Mouse (Mus musculus): Measurements from ENCODE around the gene Cd3e. TPM values are rescaled to one million over a fixed set of nuclear protein-coding genes. Genes with fewer than 3 reads are reported as not detected.
"Not testable (repeated sequence)": the region's sequence is repeated elsewhere in the genome, so short reads cannot be mapped to it uniquely, and the experiment has no call there.

Cd3e gene
- polyA plus RNA-seq, 1 experiment from 2014 or later = not detected

DNA sequence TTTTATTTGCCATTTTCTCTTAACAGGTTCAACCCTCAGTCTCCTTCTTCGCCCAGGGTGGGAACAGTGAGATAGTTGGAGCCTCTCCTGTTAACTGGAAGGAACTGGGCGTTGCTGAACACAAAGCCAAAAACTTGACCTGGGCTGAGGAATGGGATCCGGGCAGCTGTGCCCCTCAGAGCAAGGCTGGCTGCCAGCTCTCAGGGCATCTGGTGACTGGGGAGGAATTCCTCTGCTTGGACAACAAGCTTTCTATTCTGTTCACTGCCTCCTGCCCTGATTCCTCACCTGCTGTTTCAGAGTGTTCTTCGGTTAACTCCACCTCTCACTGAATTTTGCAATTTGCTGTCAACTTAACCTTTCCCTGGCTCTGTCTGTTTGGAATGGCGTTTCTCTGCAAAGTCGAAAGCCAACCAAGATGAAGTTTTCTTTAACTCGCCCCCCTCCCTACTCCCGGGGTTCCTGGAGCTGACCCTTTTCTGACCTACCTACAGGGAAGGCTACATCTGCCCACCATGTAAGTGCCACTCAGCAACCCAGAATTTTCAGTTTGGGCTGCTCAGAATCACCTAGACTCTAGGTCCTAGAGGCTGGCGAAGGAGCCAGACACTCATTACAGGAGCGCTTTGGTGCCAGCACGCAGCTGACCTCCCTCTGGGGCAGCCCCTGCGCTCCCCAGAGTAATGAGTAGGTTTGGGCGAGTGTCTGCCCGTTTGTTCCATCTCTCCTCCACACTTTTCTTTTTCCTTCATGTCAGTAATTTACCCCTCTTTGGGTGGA is 30.8 kb upstream of the Cd3e start:
- DNase-seq = no peak
- H3K9ac ChIP-seq = 0 out of 2 replicates have a peak overlapping the region, but pooled peaks have one; percentile 17
- peaks cover 11% of the 10 kb centered on the region for H3K4me1 ChIP-seq (replicated peaks)
- H3K27ac ChIP-seq = peak overlapping the region; percentile 78
- no peaks in the 10 kb centered on the region for H3K9me3 ChIP-seq (replicated peaks)
- ATAC-seq (ENCODE audit: low read depth) = no peak
- H3K4me3 ChIP-seq (replicated peaks) = peak overlapping the region; percentile 9
- WGBS (ENCODE audit: insufficient replicate concordance) = 13% methylated on average over 14 of the region's 14 CpGs
- H3K36me3 ChIP-seq = no peaks in the 10 kb centered on the region
- H3K4me2 ChIP-seq = peak overlapping the region; percentile 48
- H3K27me3 ChIP-seq = peaks cover 78% of the 10 kb centered on the region

GRCm38 (mm10) chr9:45039499-45039898 is 30.1 kb upstream of the Cd3e start, which contains the start of gene Mpzl2:
TSS of gene Mpzl2 (plus strand) at chr9:45039799.
- Histone ChIP-seq H3K9me3 (replicated peaks) (no peaks in the 10 kb centered on the region), H3K9ac (0 out of 2 replicates have a peak within 1 kb of the TSS, but pooled peaks have one; percentile 17), H3K4me2 (peak within 1 kb of the TSS; percentile 48), H3K4me1 (replicated peaks) (peaks cover 11% of the 10 kb centered on the region), H3K4me3 (replicated peaks) (peak within 1 kb of the TSS; percentile 9), H3K27me3 (peaks cover 75% of the 10 kb centered on the region), H3K27ac (peak within 1 kb of the TSS; percentile 78), H3K36me3 (no peaks in the 10 kb centered on the region)
- DNase-seq (no peak), ATAC-seq (ENCODE audit: low read depth) (no peak)
- WGBS (ENCODE audit: insufficient replicate concordance) = 48% methylated on average over 5 of the region's 5 CpGs

DNA sequence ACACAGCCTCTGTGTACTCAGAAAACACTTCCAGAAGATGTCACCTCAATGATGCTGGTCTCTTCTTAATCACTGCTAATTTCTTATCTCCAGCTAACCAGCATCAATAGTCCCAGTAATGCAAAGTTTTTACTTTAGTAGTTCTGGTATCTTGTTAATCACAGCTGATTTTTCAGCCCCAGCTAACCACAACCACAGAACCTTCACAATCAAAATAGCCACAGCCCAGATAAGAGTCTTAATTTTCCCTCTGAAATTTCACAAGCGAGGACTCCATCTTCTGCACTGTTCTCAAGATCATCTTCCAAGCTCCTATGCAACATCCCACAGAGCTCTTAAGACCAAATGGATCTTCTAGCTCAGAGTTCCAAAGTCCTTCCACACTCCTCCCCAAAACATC is 28.4 kb upstream of the Cd3e start:
- Histone ChIP-seq H3K4me1 (replicated peaks) (peaks cover 11% of the 10 kb centered on the region), H3K27me3 (peaks cover 58% of the 10 kb centered on the region)
- H3K9me3 ChIP-seq (replicated peaks); H3K9ac ChIP-seq; DNase-seq; ATAC-seq (ENCODE audit: low read depth); H3K36me3 ChIP-seq; H3K27ac ChIP-seq; H3K4me3 ChIP-seq (replicated peaks); H3K4me2 ChIP-seq: not testable (repeated sequence)
- 45% methylated on average over 1 of the region's 1 CpGs for WGBS (ENCODE audit: insufficient replicate concordance)

GRCm38 (mm10) chr9:45034526-45034925 is 25.1 kb upstream of the Cd3e start:
- Histone ChIP-seq H3K4me1 (replicated peaks) (no peaks in the 10 kb centered on the region), H3K27me3 (peaks cover 37% of the 10 kb centered on the region), H3K9ac (no peak overlapping the region), H3K27ac (no peak overlapping the region), H3K4me3 (replicated peaks) (no peak overlapping the region), H3K9me3 (replicated peaks) (no peaks in the 10 kb centered on the region), H3K36me3 (no peaks in the 10 kb centered on the region), H3K4me2 (no peak overlapping the region)
- 56% methylated on average over 3 of the region's 3 CpGs for WGBS (ENCODE audit: insufficient replicate concordance)
- no peak for ATAC-seq (ENCODE audit: low read depth)
- no peak for DNase-seq

- H3K9me3 ChIP-seq (replicated peaks) = no peaks in the 10 kb centered on the region
- H3K27me3 ChIP-seq = peaks cover 27% of the 10 kb centered on the region
- ATAC-seq (ENCODE audit: low read depth) (no peak), DNase-seq (no peak)
- no peaks in the 10 kb centered on the region for H3K36me3 ChIP-seq
- no peak overlapping the region for H3K9ac ChIP-seq
- no peaks in the 10 kb centered on the region for H3K4me1 ChIP-seq (replicated peaks)
- H3K27ac ChIP-seq = no peak overlapping the region
- 40% methylated on average over 2 of the region's 2 CpGs for WGBS (ENCODE audit: insufficient replicate concordance)
- no peak overlapping the region for H3K4me3 ChIP-seq (replicated peaks)
- no peak overlapping the region for H3K4me2 ChIP-seq
Measured at GRCm38 (mm10) chr9:45032261-45032660, 22.8 kb upstream of the Cd3e start.

DNA sequence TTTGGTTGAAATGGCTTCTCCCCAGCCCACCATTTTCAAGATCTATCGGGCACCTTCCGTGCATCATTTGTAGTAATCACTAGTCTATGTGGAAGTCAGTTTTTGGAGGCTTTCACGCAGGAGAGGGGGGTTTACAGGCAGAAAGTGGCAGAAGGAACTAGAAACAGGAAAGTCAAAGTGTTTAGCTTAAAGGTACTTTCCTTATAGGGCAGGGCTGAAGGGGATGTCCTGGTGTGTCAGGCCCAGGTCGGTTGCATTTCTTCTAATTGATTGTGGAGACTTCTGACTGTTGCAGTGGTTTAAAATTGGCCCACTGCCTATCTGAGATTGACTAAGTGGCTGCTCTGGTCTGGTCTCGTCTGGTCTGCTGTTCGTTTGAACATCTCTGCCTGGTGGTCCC is 20.9 kb upstream of the Cd3e start:
- H3K9me3 ChIP-seq (replicated peaks) = no peaks in the 10 kb centered on the region
- no peak for DNase-seq
- no peak overlapping the region for H3K9ac ChIP-seq
- ATAC-seq (ENCODE audit: low read depth) = no peak
- H3K4me2 ChIP-seq = no peak overlapping the region
- no peaks in the 10 kb centered on the region for H3K4me1 ChIP-seq (replicated peaks)
- 49% methylated on average over 6 of the region's 6 CpGs for WGBS (ENCODE audit: insufficient replicate concordance)
- H3K36me3 ChIP-seq = no peaks in the 10 kb centered on the region
- H3K27me3 ChIP-seq = peaks cover 34% of the 10 kb centered on the region
- no peak overlapping the region for H3K27ac ChIP-seq
- H3K4me3 ChIP-seq (replicated peaks) = no peak overlapping the region

- WGBS (ENCODE audit: insufficient replicate concordance) = 45% methylated on average over 8 of the region's 8 CpGs
- H3K9ac ChIP-seq = no peak overlapping the region
- H3K9me3 ChIP-seq (replicated peaks) = no peaks in the 10 kb centered on the region
- H3K4me2 ChIP-seq = no peak overlapping the region
- no peaks in the 10 kb centered on the region for H3K4me1 ChIP-seq (replicated peaks)
- no peak for DNase-seq
- no peak overlapping the region for H3K4me3 ChIP-seq (replicated peaks)
- no peak for ATAC-seq (ENCODE audit: low read depth)
- no peak overlapping the region for H3K27ac ChIP-seq
- H3K27me3 ChIP-seq = peaks cover 37% of the 10 kb centered on the region
- no peaks in the 10 kb centered on the region for H3K36me3 ChIP-seq
Measured at GRCm38 (mm10) chr9:45027376-45027775, 17.9 kb upstream of the Cd3e start.

DNA sequence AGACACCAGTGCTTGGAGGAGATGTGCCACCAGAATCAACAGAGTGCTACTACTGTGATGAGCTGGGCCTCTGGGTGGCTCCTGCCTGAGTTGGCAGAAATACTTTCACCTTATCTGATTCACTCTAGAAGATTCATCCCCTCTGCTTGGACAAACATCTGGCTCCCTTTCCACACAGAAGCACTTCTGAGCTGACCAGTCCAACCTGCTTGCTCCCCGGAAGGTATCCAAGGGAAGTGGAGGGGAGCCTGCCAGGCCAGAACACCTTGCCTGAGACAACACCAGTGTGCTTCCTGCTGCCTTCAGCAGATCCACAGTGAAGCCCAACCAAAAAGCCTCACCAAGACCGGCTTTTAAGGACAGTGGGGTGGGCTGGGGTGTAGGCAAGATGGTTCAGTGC is 14.8 kb upstream of the Cd3e start:
- Histone ChIP-seq H3K4me3 (replicated peaks) (no peak overlapping the region), H3K4me2 (no peak overlapping the region), H3K4me1 (replicated peaks) (no peaks in the 10 kb centered on the region), H3K27me3 (peaks cover 26% of the 10 kb centered on the region), H3K27ac (no peak overlapping the region), H3K9me3 (replicated peaks) (no peaks in the 10 kb centered on the region), H3K9ac (no peak overlapping the region), H3K36me3 (no peaks in the 10 kb centered on the region)
- ATAC-seq (ENCODE audit: low read depth) (no peak), DNase-seq (no peak)
- 58% methylated on average over 2 of the region's 2 CpGs for WGBS (ENCODE audit: insufficient replicate concordance)

DNA sequence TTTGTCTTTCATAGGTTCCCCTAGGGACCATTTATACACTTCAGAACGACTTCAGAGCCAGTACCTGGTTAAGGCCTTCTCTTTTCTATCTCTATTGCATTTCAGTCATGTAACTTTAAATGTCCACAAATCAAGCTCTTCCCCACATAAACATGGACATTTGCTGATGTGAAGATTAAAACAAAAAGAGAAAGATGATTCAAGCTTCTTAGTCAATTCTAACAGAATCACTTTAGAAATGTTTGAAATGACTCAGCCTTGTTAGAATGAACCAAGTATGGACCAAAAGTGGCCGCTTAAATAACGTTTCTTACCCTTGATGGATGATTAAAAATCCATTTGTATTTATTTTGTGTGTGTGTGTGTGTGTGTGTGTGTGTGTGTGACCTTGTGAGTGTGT is 14.2 kb upstream of the Cd3e start:
- Histone ChIP-seq H3K9me3 (replicated peaks) (no peaks in the 10 kb centered on the region), H3K4me1 (replicated peaks) (no peaks in the 10 kb centered on the region), H3K4me2 (no peak overlapping the region), H3K27ac (no peak overlapping the region), H3K27me3 (peaks cover 22% of the 10 kb centered on the region), H3K36me3 (no peaks in the 10 kb centered on the region), H3K4me3 (replicated peaks) (no peak overlapping the region), H3K9ac (no peak overlapping the region)
- WGBS (ENCODE audit: insufficient replicate concordance) = 43% methylated on average over 3 of the region's 3 CpGs
- DNase-seq = no peak
- ATAC-seq (ENCODE audit: low read depth) = no peak

GRCm38 (mm10) chr9:45022800-45023199 is 13.4 kb upstream of the Cd3e start:
- Histone ChIP-seq H3K36me3 (no peaks in the 10 kb centered on the region), H3K27me3 (peaks cover 21% of the 10 kb centered on the region), H3K4me1 (replicated peaks) (no peaks in the 10 kb centered on the region), H3K4me3 (replicated peaks) (no peak overlapping the region), H3K9me3 (replicated peaks) (no peaks in the 10 kb centered on the region), H3K27ac (no peak overlapping the region), H3K4me2 (no peak overlapping the region), H3K9ac (no peak overlapping the region)
- no peak for DNase-seq
- ATAC-seq (ENCODE audit: low read depth) = no peak
- WGBS (ENCODE audit: insufficient replicate concordance) = 9% methylated on average over 3 of the region's 3 CpGs

DNA sequence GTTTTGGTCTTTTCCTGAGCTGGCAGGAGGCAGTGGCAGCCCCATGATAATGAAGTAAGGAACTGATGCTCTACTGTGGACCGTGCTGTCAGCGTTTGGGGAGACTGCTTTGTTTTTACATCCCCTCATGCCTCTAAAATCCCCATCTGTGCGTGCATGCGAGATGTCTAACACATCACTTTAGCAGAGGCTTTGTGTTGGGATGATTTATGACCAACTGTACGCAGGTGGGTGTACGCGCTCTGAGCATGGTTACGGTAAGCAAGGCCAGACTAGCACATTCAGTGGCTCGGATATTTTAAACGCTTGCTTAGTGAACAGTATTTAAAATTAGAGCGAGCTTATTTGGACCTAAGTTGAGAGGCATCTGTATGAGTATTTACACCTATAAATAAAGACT is 8.6 kb upstream of the Cd3e start:
- Histone ChIP-seq H3K27ac (no peak overlapping the region), H3K27me3 (no peaks in the 10 kb centered on the region), H3K4me3 (replicated peaks) (no peak overlapping the region), H3K4me1 (replicated peaks) (no peaks in the 10 kb centered on the region), H3K9me3 (replicated peaks) (no peaks in the 10 kb centered on the region), H3K4me2 (no peak overlapping the region), H3K36me3 (no peaks in the 10 kb centered on the region), H3K9ac (no peak overlapping the region)
- ATAC-seq (ENCODE audit: low read depth) = no peak
- 75% methylated on average over 11 of the region's 11 CpGs for WGBS (ENCODE audit: insufficient replicate concordance)
- DNase-seq = no peak

DNA sequence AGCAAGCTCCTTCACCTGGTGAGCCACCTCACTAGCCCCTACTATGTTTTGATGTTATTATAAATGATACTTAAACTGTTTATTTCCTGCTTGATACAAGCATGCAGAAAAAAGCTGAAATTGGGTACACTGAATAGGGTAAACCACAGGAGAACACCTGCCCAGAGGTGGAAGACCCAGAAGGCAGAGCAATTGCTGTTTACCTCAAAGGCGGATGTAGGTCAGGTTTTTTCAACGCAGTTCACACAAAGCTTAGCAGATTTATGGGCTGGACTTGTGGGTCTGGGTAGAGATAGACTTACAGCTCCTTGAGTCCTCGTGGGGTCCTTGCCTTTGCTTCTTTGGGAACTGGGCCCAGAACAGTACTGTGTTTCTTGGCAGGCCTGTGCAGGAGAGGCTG is 6.4 kb upstream of the Cd3e start:
- Histone ChIP-seq H3K4me1 (replicated peaks) (no peaks in the 10 kb centered on the region), H3K4me2 (no peak overlapping the region), H3K4me3 (replicated peaks) (no peak overlapping the region), H3K36me3 (no peaks in the 10 kb centered on the region), H3K27ac (no peak overlapping the region), H3K9me3 (replicated peaks) (no peaks in the 10 kb centered on the region), H3K27me3 (0 out of 2 replicates have a peak, but pooled peaks cover 3% of the 10 kb centered on the region), H3K9ac (no peak overlapping the region)
- ATAC-seq (ENCODE audit: low read depth) (no peak), DNase-seq (no peak)
- whole genome bisulfite sequencing (ENCODE audit: insufficient replicate concordance) = 61% methylated on average over 3 of the region's 3 CpGs

Data from liver, embryonic 13.5 days (tissue).